Mouse (Mus musculus): ENCODE data around the gene Rasgrf1. TPM values are rescaled to one million over a fixed set of nuclear protein-coding genes. Genes with fewer than 3 reads are reported as not detected.
"Not testable (repeated sequence)": the region's sequence is repeated elsewhere in the genome, so short reads cannot be mapped to it uniquely, and the experiment has no call there.

Gene Rasgrf1
- polyA plus RNA-seq, 1 experiment, result not detected

- Histone ChIP-seq H3K4me3 (replicated peaks; ENCODE audit: control insufficient read depth, low read depth, low read length) (peak overlapping the region; percentile 82), H3K27ac (ENCODE audit: control insufficient read depth, insufficient read depth, low read depth, low read length, poor library complexity) (peak overlapping the region; percentile 90), H3K4me1 (ENCODE audit: control insufficient read depth, insufficient read depth, low read length) (peaks cover 1% of the 10 kb centered on the region)
- WGBS, result under 1% methylated on average over 37 of the region's 37 CpGs
- peak; percentile 73 for TF ChIP-seq CTCF (IDR thresholded peaks at IDR 0.05; ENCODE audit: control insufficient read depth, insufficient read depth, low read length)
- TF ChIP-seq POLR2A (IDR thresholded peaks at IDR 0.05; ENCODE audit: borderline replicate concordance, control insufficient read depth, low read depth, low read length), result peak; percentile 77; the same call in 1 of the 2 replicates
These were observed 144.8 kb downstream of the Rasgrf1 start for GRCm38 (mm10) chr9:90054371-90055145.

GRCm38 (mm10) chr9:90055409-90055808 lies 145.7 kb downstream of the Rasgrf1 start:
- Histone ChIP-seq H3K27ac (ENCODE audit: control insufficient read depth, insufficient read depth, low read depth, low read length, poor library complexity) (no peak overlapping the region), H3K4me3 (replicated peaks; ENCODE audit: control insufficient read depth, low read depth, low read length) (peak overlapping the region; percentile 57), H3K4me1 (ENCODE audit: control insufficient read depth, insufficient read depth, low read length) (peaks cover 1% of the 10 kb centered on the region)
- 40% methylated on average over 5 of the region's 5 CpGs for WGBS
- TF ChIP-seq POLR2A (IDR thresholded peaks at IDR 0.05; ENCODE audit: borderline replicate concordance, control insufficient read depth, low read depth, low read length), result no peak
- no peak for TF ChIP-seq CTCF (IDR thresholded peaks at IDR 0.05; ENCODE audit: control insufficient read depth, insufficient read depth, low read length)

GRCm38 (mm10) chr9:90055911-90056310 lies 146.2 kb downstream of the Rasgrf1 start:
- H3K27ac ChIP-seq (ENCODE audit: control insufficient read depth, insufficient read depth, low read depth, low read length, poor library complexity), result no peak overlapping the region
- H3K4me1 ChIP-seq (ENCODE audit: control insufficient read depth, insufficient read depth, low read length), result peaks cover 4% of the 10 kb centered on the region
- 77% methylated on average over 3 of the region's 3 CpGs for WGBS
- peak overlapping the region; percentile 7 for H3K4me3 ChIP-seq (replicated peaks; ENCODE audit: control insufficient read depth, low read depth, low read length)
- no peak for TF ChIP-seq CTCF (IDR thresholded peaks at IDR 0.05; ENCODE audit: control insufficient read depth, insufficient read depth, low read length)
- TF ChIP-seq POLR2A (IDR thresholded peaks at IDR 0.05; ENCODE audit: borderline replicate concordance, control insufficient read depth, low read depth, low read length), result no peak

- H3K4me1 ChIP-seq (ENCODE audit: control insufficient read depth, insufficient read depth, low read length), result peaks cover 6% of the 10 kb centered on the region
- WGBS, result 71% methylated on average over 2 of the region's 2 CpGs
- no peak overlapping the region for H3K4me3 ChIP-seq (replicated peaks; ENCODE audit: control insufficient read depth, low read depth, low read length)
- H3K27ac ChIP-seq (ENCODE audit: control insufficient read depth, insufficient read depth, low read depth, low read length, poor library complexity), result no peak overlapping the region
- no peak for TF ChIP-seq POLR2A (IDR thresholded peaks at IDR 0.05; ENCODE audit: borderline replicate concordance, control insufficient read depth, low read depth, low read length)
- no peak for TF ChIP-seq CTCF (IDR thresholded peaks at IDR 0.05; ENCODE audit: control insufficient read depth, insufficient read depth, low read length)
These were observed 147.0 kb downstream of the Rasgrf1 start for GRCm38 (mm10) chr9:90056716-90057115.

- H3K4me3 ChIP-seq (replicated peaks; ENCODE audit: control insufficient read depth, low read depth, low read length), result no peak overlapping the region
- peak overlapping the region; percentile 62 for H3K27ac ChIP-seq (ENCODE audit: control insufficient read depth, insufficient read depth, low read depth, low read length, poor library complexity)
- H3K4me1 ChIP-seq (ENCODE audit: control insufficient read depth, insufficient read depth, low read length), result peaks cover 7% of the 10 kb centered on the region
- TF ChIP-seq CTCF (IDR thresholded peaks at IDR 0.05; ENCODE audit: control insufficient read depth, insufficient read depth, low read length), result no peak
- no peak for TF ChIP-seq POLR2A (IDR thresholded peaks at IDR 0.05; ENCODE audit: borderline replicate concordance, control insufficient read depth, low read depth, low read length)
- WGBS, result 9% methylated on average over 9 of the region's 9 CpGs
These were observed 150.3 kb downstream of the Rasgrf1 start for GRCm38 (mm10) chr9:90059828-90060573.

- WGBS, result 59% methylated on average over 2 of the region's 2 CpGs
- Histone ChIP-seq H3K27ac (ENCODE audit: control insufficient read depth, insufficient read depth, low read depth, low read length, poor library complexity) (peak overlapping the region; percentile 80; the same call in 1 of the 2 replicates), H3K4me1 (ENCODE audit: control insufficient read depth, insufficient read depth, low read length) (peaks cover 7% of the 10 kb centered on the region), H3K4me3 (replicated peaks; ENCODE audit: control insufficient read depth, low read depth, low read length) (no peak overlapping the region)
- no peak for TF ChIP-seq POLR2A (IDR thresholded peaks at IDR 0.05; ENCODE audit: borderline replicate concordance, control insufficient read depth, low read depth, low read length)
- TF ChIP-seq CTCF (IDR thresholded peaks at IDR 0.05; ENCODE audit: control insufficient read depth, insufficient read depth, low read length), result no peak
These were observed 150.8 kb downstream of the Rasgrf1 start for GRCm38 (mm10) chr9:90060574-90060875.

- 74% methylated on average over 5 of the region's 5 CpGs for WGBS
These were observed 151.2 kb downstream of the Rasgrf1 start for GRCm38 (mm10) chr9:90060932-90061331.

GRCm38 (mm10) chr9:90067341-90067740 lies 157.6 kb downstream of the Rasgrf1 start:
- Histone ChIP-seq H3K4me1 (ENCODE audit: control insufficient read depth, insufficient read depth, low read length) (no peaks in the 10 kb centered on the region), H3K27ac (ENCODE audit: control insufficient read depth, insufficient read depth, low read depth, low read length, poor library complexity) (no peak overlapping the region), H3K4me3 (replicated peaks; ENCODE audit: control insufficient read depth, low read depth, low read length) (no peak overlapping the region)
- TF ChIP-seq CTCF (IDR thresholded peaks at IDR 0.05; ENCODE audit: control insufficient read depth, insufficient read depth, low read length), result no peak
- no peak for TF ChIP-seq POLR2A (IDR thresholded peaks at IDR 0.05; ENCODE audit: borderline replicate concordance, control insufficient read depth, low read depth, low read length)
- WGBS, result 35% methylated on average over 2 of the region's 2 CpGs

More at GRCm38 (mm10) chr9:90060932-90061331, 151.2 kb downstream of the Rasgrf1 start:
- peak overlapping the region; percentile 80 for H3K27ac ChIP-seq (ENCODE audit: control insufficient read depth, insufficient read depth, low read depth, low read length, poor library complexity)
- H3K4me3 ChIP-seq (replicated peaks; ENCODE audit: control insufficient read depth, low read depth, low read length); H3K4me1 ChIP-seq (ENCODE audit: control insufficient read depth, insufficient read depth, low read length): not testable (repeated sequence)

Data from bone marrow, adult 2 months (tissue).